Mouse (Mus musculus) forebrain, embryonic 16.5 days (tissue): ENCODE data around the gene Mettl9. TPM values are rescaled to one million over a fixed set of nuclear protein-coding genes. Genes with fewer than 3 reads are reported as not detected.

Experiments
- ATAC-seq: fragments of 200-750 bp; cut with Nextera tagmentation; 2 replicates; pipeline ENCODE4 v1.8.0; 2017; ENCODE audit warnings: mild to moderate bottlenecking, moderate library complexity
- H3K27ac ChIP-seq: fragments of 300-500 bp; sonication (generic); 2 replicates; pipeline ENCODE4 v1.5.1; 2014; ENCODE audit warnings: low read length, control low read depth
- H3K27me3 ChIP-seq: fragments of 300-500 bp; sonication (generic); replicated peaks from 2 replicates; pipeline ENCODE4 v1.6.1; 2014; ENCODE audit warnings: low read length; ENCODE audit not compliant: control insufficient read depth, insufficient read depth
- H3K36me3 ChIP-seq: fragments of 300-500 bp; sonication (generic); 2 replicates; pipeline ENCODE4 v1.6.1; 2014; ENCODE audit not compliant: control insufficient read depth, insufficient read depth
- H3K4me1 ChIP-seq: fragments of 300-500 bp; sonication (generic); replicated peaks from 2 replicates; pipeline ENCODE4 v1.6.1; 2014; ENCODE audit warnings: low read length; ENCODE audit not compliant: control insufficient read depth, insufficient read depth
- H3K4me2 ChIP-seq: fragments of 300-500 bp; sonication (generic); 2 replicates; pipeline ENCODE4 v1.6.1; 2014; ENCODE audit warnings: mild to moderate bottlenecking, low read length, control low read depth
- H3K4me3 ChIP-seq: fragments of 300-500 bp; sonication (generic); replicated peaks from 2 replicates; pipeline ENCODE4 v1.5.1; 2014; ENCODE audit warnings: mild to moderate bottlenecking, low read length, control low read depth
- H3K9ac ChIP-seq: fragments of 300-500 bp; sonication (generic); replicated peaks from 2 replicates; pipeline ENCODE4 v1.6.1; 2014; ENCODE audit warnings: low read depth, low read length, control low read depth
- H3K9me3 ChIP-seq: fragments of 300-500 bp; sonication (generic); 2 replicates; pipeline ENCODE4 v1.6.1; 2016; ENCODE audit warnings: low read length; ENCODE audit not compliant: control insufficient read depth
- WGBS: fragments of 180-500 bp; shearing (Covaris S2); extraction: QIAGEN DNeasy Blood & Tissue Kit; methylation state at CpG from one replicate; pipeline ENCODE4 v1.1.7; 2014; 5-methylcytosine and 5-hydroxymethylcytosine counted together
- polyA plus RNA-seq: library from polyadenylated mRNA; unstranded; fragments of >200 nt; fragmentation: Nextera tagmentation; extraction: Ambion mirVana; gene quantifications from 2 replicates; pipeline ENCODE4 v1.2.1, GENCODE M21; 2015

The Mettl9 gene
- polyA plus RNA-seq, 1 experiment from 2014 or later: 207 TPM

- Histone ChIP-seq H3K4me3 (no peak overlapping the region), H3K4me2 (no peak overlapping the region), H3K9ac (no peak overlapping the region), H3K36me3 (no peaks in the 10 kb centered on the region), H3K27ac (no peak overlapping the region), H3K9me3 (no peaks in the 10 kb centered on the region), H3K4me1 (no peaks in the 10 kb centered on the region), H3K27me3 (no peaks in the 10 kb centered on the region)
- 91% methylated on average over 4 of the region's 4 CpGs for WGBS
- ATAC-seq: no peak
Measured at GRCm38 (mm10) chr7:121071276-121071675, 37.0 kb downstream of the Mettl9 start.

DNA sequence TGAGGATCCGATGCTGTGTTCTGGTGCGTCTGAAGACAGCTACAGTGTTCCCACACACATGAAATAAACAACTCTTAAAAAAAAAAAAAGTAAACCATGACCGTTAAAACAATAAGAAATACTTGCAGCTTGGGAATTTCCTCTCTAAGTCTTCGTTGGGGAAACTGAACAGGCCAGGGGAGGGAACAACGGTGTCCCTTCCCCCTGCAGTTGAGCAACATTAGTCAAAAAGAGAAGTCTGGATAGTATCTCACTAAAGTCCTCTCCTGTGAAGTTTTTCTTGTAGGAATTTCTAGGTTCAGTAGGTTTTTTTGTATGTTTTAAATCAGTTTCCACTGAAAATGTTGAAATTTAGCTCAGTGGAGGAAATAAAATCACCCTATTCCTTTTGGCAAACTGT lies 38.3 kb downstream of the Mettl9 start:
- WGBS: 94% methylated on average over 5 of the region's 5 CpGs
- Histone ChIP-seq H3K4me1 (no peaks in the 10 kb centered on the region), H3K9ac (no peak overlapping the region), H3K36me3 (no peaks in the 10 kb centered on the region), H3K4me3 (no peak overlapping the region), H3K27ac (no peak overlapping the region), H3K9me3 (no peaks in the 10 kb centered on the region), H3K27me3 (no peaks in the 10 kb centered on the region), H3K4me2 (no peak overlapping the region)
- ATAC-seq: no peak

- ATAC-seq: no peak
- WGBS: 85% methylated on average over 11 of the region's 11 CpGs
- no peak within 1 kb of the TSS for H3K27ac ChIP-seq
- H3K4me3 ChIP-seq: no peak within 1 kb of the TSS
- H3K4me1 ChIP-seq: 0 out of 2 replicates have a peak, but pooled peaks cover 3% of the 10 kb centered on the region
- no peaks in the 10 kb centered on the region for H3K36me3 ChIP-seq
- no peak within 1 kb of the TSS for H3K4me2 ChIP-seq
- H3K9me3 ChIP-seq: no peaks in the 10 kb centered on the region
- no peaks in the 10 kb centered on the region for H3K27me3 ChIP-seq
- no peak within 1 kb of the TSS for H3K9ac ChIP-seq
Measured at GRCm38 (mm10) chr7:121074281-121074680, 40.0 kb downstream of the Mettl9 start, which contains the start of gene Igsf6. TSS of gene Igsf6 (minus strand) at chr7:121074572.

- WGBS: 77% methylated on average over 6 of the region's 6 CpGs
- no peaks in the 10 kb centered on the region for H3K9me3 ChIP-seq
- H3K27ac ChIP-seq: no peak overlapping the region
- 0 out of 2 replicates have a peak, but pooled peaks cover 3% of the 10 kb centered on the region for H3K4me1 ChIP-seq
- no peaks in the 10 kb centered on the region for H3K27me3 ChIP-seq
- no peak overlapping the region for H3K4me3 ChIP-seq
- no peak overlapping the region for H3K4me2 ChIP-seq
- H3K36me3 ChIP-seq: no peaks in the 10 kb centered on the region
- H3K9ac ChIP-seq: no peak overlapping the region
- ATAC-seq: no peak
Measured at GRCm38 (mm10) chr7:121074801-121075400, 40.7 kb downstream of the Mettl9 start.

- Histone ChIP-seq H3K27ac (no peak overlapping the region), H3K4me1 (0 out of 2 replicates have a peak, but pooled peaks cover 3% of the 10 kb centered on the region), H3K36me3 (no peaks in the 10 kb centered on the region), H3K4me2 (no peak overlapping the region), H3K27me3 (no peaks in the 10 kb centered on the region), H3K9ac (no peak overlapping the region), H3K9me3 (no peaks in the 10 kb centered on the region), H3K4me3 (no peak overlapping the region)
- no peak for ATAC-seq
- WGBS: 81% methylated on average over 5 of the region's 5 CpGs
Measured at GRCm38 (mm10) chr7:121075416-121075815, 41.2 kb downstream of the Mettl9 start.

DNA sequence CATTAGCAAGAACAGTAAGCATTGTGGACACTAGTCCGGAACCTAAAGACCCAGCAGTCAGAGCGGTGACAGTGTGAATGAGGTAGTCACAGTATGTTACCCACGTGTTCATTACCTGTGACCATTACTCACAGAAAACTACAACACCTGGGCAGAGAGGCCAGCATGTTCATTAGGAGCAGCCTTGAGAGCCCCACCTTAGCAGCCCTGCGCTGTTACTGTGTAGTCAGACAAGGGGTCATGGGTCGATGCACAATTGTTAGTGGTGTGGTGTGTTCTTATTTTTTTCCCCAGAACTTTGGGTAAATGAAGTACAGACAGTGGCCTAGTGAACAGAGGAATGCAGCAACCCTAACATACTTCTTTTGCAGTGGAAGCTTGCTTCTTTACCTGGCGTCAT lies 43.1 kb downstream of the Mettl9 start:
- no peak overlapping the region for H3K4me3 ChIP-seq
- no peak for ATAC-seq
- H3K4me1 ChIP-seq: 0 out of 2 replicates have a peak, but pooled peaks cover 3% of the 10 kb centered on the region
- H3K9ac ChIP-seq: no peak overlapping the region
- H3K9me3 ChIP-seq: no peaks in the 10 kb centered on the region
- H3K27me3 ChIP-seq: no peaks in the 10 kb centered on the region
- no peaks in the 10 kb centered on the region for H3K36me3 ChIP-seq
- H3K4me2 ChIP-seq: no peak overlapping the region
- WGBS: 90% methylated on average over 6 of the region's 6 CpGs
- H3K27ac ChIP-seq: no peak overlapping the region

DNA sequence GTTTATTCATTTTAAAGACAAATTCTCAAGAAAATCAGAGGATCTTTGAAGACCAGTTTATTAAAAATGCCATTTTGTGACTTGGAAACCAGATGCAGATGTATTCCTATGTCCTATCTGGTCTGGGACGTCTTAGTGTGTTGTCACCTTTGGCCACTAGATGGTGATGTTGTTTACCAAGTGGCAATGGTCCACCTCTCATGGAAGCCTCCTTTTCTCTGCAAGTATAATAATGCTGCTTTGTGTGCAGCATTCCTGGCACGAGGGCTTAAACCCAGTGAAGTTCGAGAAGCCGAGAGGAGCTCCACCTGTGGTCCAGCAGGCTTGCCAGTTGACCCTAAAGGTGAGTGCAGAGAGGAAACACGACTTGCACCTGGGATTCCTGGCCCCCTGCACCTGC lies 43.6 kb downstream of the Mettl9 start:
- no peaks in the 10 kb centered on the region for H3K36me3 ChIP-seq
- H3K27ac ChIP-seq: no peak overlapping the region
- H3K4me1 ChIP-seq: peaks cover 4% of the 10 kb centered on the region; the same call in 1 of the 2 replicates
- no peaks in the 10 kb centered on the region for H3K27me3 ChIP-seq
- peak; percentile 84 for ATAC-seq
- no peak overlapping the region for H3K4me2 ChIP-seq
- H3K9ac ChIP-seq: no peak overlapping the region
- H3K4me3 ChIP-seq: no peak overlapping the region
- 4% methylated on average over 5 of the region's 5 CpGs for WGBS
- no peaks in the 10 kb centered on the region for H3K9me3 ChIP-seq

DNA sequence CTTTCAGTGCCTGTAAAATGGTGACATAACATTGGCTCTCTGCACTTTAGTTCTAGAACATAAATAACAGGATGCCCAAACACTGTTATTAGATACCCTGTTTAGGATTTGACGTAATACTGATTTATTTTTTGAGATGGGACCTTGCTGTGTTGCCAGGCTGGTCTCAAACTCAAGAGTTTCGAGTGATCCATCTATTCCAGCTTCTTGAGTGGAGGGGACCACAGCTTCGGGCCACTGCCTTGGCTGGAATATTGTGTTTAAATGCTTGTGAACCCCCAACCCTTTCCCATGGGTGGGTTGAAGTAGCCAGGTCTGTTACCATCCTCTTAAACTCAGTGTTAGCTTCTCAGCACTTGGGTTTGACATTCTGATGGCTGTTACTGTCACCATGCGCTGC lies 47.1 kb downstream of the Mettl9 start, which contains the start of gene Otoa:
Otoa (plus strand) TSS at position 301 of the 400 bp plus-strand sequence.
- H3K9me3 ChIP-seq: no peaks in the 10 kb centered on the region
- no peak within 1 kb of the TSS for H3K27ac ChIP-seq
- no peak for ATAC-seq
- no peaks in the 10 kb centered on the region for H3K36me3 ChIP-seq
- H3K4me3 ChIP-seq: no peak within 1 kb of the TSS
- H3K27me3 ChIP-seq: no peaks in the 10 kb centered on the region
- peaks cover 17% of the 10 kb centered on the region; the same call in 1 of the 2 replicates for H3K4me1 ChIP-seq
- no peak within 1 kb of the TSS for H3K4me2 ChIP-seq
- no peak within 1 kb of the TSS for H3K9ac ChIP-seq
- 91% methylated on average over 4 of the region's 4 CpGs for WGBS

- Histone ChIP-seq H3K36me3 (no peaks in the 10 kb centered on the region), H3K9me3 (no peaks in the 10 kb centered on the region), H3K4me3 (no peak overlapping the region), H3K27ac (no peak overlapping the region), H3K4me1 (peaks cover 17% of the 10 kb centered on the region; the same call in 1 of the 2 replicates), H3K4me2 (no peak overlapping the region), H3K9ac (no peak overlapping the region), H3K27me3 (no peaks in the 10 kb centered on the region)
- 81% methylated on average over 2 of the region's 2 CpGs for WGBS
- no peak for ATAC-seq
Measured at GRCm38 (mm10) chr7:121081816-121082215, 47.6 kb downstream of the Mettl9 start.
